8 mouse cellular contexts compared by ENCODE assay signal in genomic region chr14:73383746-73384145, GRCm38 (mm10). TPM values are rescaled to one million over a fixed set of nuclear protein-coding genes. Genes with fewer than 3 reads are reported as not detected.
DNase-seq lines count a peak whose midpoint lies in the region; ATAC-seq and TF ChIP-seq lines count a peak whose summit lies in the region.

No protein-coding gene starts in this region.

- no peak overlapping the region for H3K9ac ChIP-seq in heart, embryonic 12.5 days
- H3K9ac ChIP-seq in forebrain, embryonic 16.5 days (replicated peaks; ENCODE audit: low read depth, low read length) = no peak overlapping the region
- 0 out of 2 replicates have a peak overlapping the region, but pooled peaks have one; percentile 10 for H3K9ac ChIP-seq in liver, embryonic 15.5 days

- TF ChIP-seq CTCF in G1E (IDR thresholded peaks at IDR 0.05; ENCODE audit: low read depth, low read length) = no peak

- WGBS in heart, embryonic 12.5 days = 46% methylated on average over 2 of the region's 2 CpGs
- WGBS in forebrain, embryonic 16.5 days = 28% methylated on average over 2 of the region's 2 CpGs
- WGBS in liver, embryonic 15.5 days (ENCODE audit: insufficient replicate concordance) = 17% methylated on average over 2 of the region's 2 CpGs

- peak overlapping the region; percentile 34 for H3K4me3 ChIP-seq in heart, embryonic 12.5 days
- H3K4me3 ChIP-seq in G1E (ENCODE audit: low read depth, low read length) = peak overlapping the region; percentile 98
- H3K4me3 ChIP-seq in forebrain, embryonic 16.5 days (replicated peaks; ENCODE audit: low read length) = peak overlapping the region; percentile 40
- H3K4me3 ChIP-seq in liver, embryonic 15.5 days (replicated peaks) = peak overlapping the region; percentile 95

- peaks cover 7% of the 10 kb centered on the region; the same call in 1 of the 2 replicates for H3K36me3 ChIP-seq in heart, embryonic 12.5 days
- peaks cover 34% of the 10 kb centered on the region for H3K36me3 ChIP-seq in G1E (replicated peaks)
- H3K36me3 ChIP-seq in forebrain, embryonic 16.5 days (ENCODE audit: control insufficient read depth, insufficient read depth) = peaks cover 3% of the 10 kb centered on the region
- peaks cover 19% of the 10 kb centered on the region for H3K36me3 ChIP-seq in liver, embryonic 15.5 days (replicated peaks)

- H3K4me1 ChIP-seq in heart, embryonic 12.5 days (replicated peaks) = peaks cover 41% of the 10 kb centered on the region
- peaks cover 66% of the 10 kb centered on the region for H3K4me1 ChIP-seq in G1E (ENCODE audit: insufficient read depth, low read depth, low read length)
- H3K4me1 ChIP-seq in forebrain, embryonic 16.5 days (replicated peaks; ENCODE audit: control insufficient read depth, insufficient read depth, low read length) = peaks cover 34% of the 10 kb centered on the region
- peaks cover 61% of the 10 kb centered on the region for H3K4me1 ChIP-seq in liver, embryonic 15.5 days (replicated peaks)

- no peak overlapping the region for H3K27ac ChIP-seq in heart, embryonic 12.5 days (ENCODE audit: poor library complexity, severe bottlenecking)
- no peak overlapping the region for H3K27ac ChIP-seq in forebrain, embryonic 16.5 days (ENCODE audit: low read length)
- H3K27ac ChIP-seq in liver, embryonic 15.5 days (replicated peaks) = no peak overlapping the region

- no peak for ATAC-seq in heart, embryonic 12.5 days (ENCODE audit: insufficient number of reproducible peaks, low FRiP score)
- no peak for ATAC-seq in G1E (ENCODE audit: extremely low read depth, insufficient number of reproducible peaks, low FRiP score, poor library complexity, severe bottlenecking)
- no peak for ATAC-seq in forebrain, embryonic 16.5 days
- ATAC-seq in liver, embryonic 15.5 days (ENCODE audit: insufficient read depth) = no peak

- H3K27me3 ChIP-seq in heart, embryonic 12.5 days (replicated peaks) = no peaks in the 10 kb centered on the region
- H3K27me3 ChIP-seq in G1E (ENCODE audit: insufficient read depth, low read length) = no peaks in the 10 kb centered on the region
- no peaks in the 10 kb centered on the region for H3K27me3 ChIP-seq in forebrain, embryonic 16.5 days (replicated peaks; ENCODE audit: control insufficient read depth, insufficient read depth, low read length)
- no peaks in the 10 kb centered on the region for H3K27me3 ChIP-seq in liver, embryonic 15.5 days

- H3K9me3 ChIP-seq in heart, embryonic 12.5 days (replicated peaks) = no peaks in the 10 kb centered on the region
- H3K9me3 ChIP-seq in G1E (replicated peaks) = no peaks in the 10 kb centered on the region
- H3K9me3 ChIP-seq in forebrain, embryonic 16.5 days (ENCODE audit: control insufficient read depth, low read length) = no peaks in the 10 kb centered on the region
- H3K9me3 ChIP-seq in liver, embryonic 15.5 days (replicated peaks) = no peaks in the 10 kb centered on the region

- DNase-seq in heart, adult 11 months = no peak
- DNase-seq in G1E (ENCODE audit: low spot score) = no peak
- no peak for DNase-seq in ovary, postnatal 10 days (ENCODE audit: low spot score)
- no peak for DNase-seq in right cerebral cortex, adult 2 months (ENCODE audit: low spot score in 2 of 2)
- no peak for DNase-seq in frontal cortex, postnatal 14 days (ENCODE audit: low spot score in 2 of 2)

- H3K4me2 ChIP-seq in heart, embryonic 12.5 days = peak overlapping the region; percentile 64
- H3K4me2 ChIP-seq in forebrain, embryonic 16.5 days (ENCODE audit: low read length) = peak overlapping the region; percentile 47
- peak overlapping the region; percentile 76 for H3K4me2 ChIP-seq in liver, embryonic 15.5 days

RNA-seq across cellular contexts. Expression of gene Itm2b, which starts 1.3 kb away (rescaled TPM):
- 642 and 652 TPM in 2 replicates for polyA plus RNA-seq in heart, embryonic 12.5 days (2016; fragmentation: Nextera tagmentation; extraction: Ambion mirVana)
- total RNA-seq in G1E (2014; fragmentation: Nextera tagmentation) (474 and 507 TPM in 2 replicates), G1E (2017) (523 and 553 TPM in 2 replicates)
- polyA plus RNA-seq in G1E (2012) = 104 and 121 TPM in 2 replicates
- polyA plus RNA-seq in forebrain, embryonic 16.5 days (2015; fragmentation: Nextera tagmentation; extraction: Ambion mirVana) = 630 and 738 TPM in 2 replicates
- polyA plus RNA-seq in liver, embryonic 15.5 days (2015; fragmentation: Nextera tagmentation; extraction: Ambion mirVana) = 524 and 538 TPM in 2 replicates

RNA-seq across cellular contexts. Expression of gene Rb1, which starts 58.1 kb away (rescaled TPM):
- polyA plus RNA-seq in heart, embryonic 12.5 days (2016; fragmentation: Nextera tagmentation; extraction: Ambion mirVana) = 13.5 and 18.1 TPM in 2 replicates
- total RNA-seq in G1E (2014; fragmentation: Nextera tagmentation) (390 and 393 TPM in 2 replicates), G1E (2017) (57.4 and 64.9 TPM in 2 replicates)
- polyA plus RNA-seq in G1E (2012) = 10.1 and 11.6 TPM in 2 replicates
- 15.8 and 22.7 TPM in 2 replicates for polyA plus RNA-seq in forebrain, embryonic 16.5 days (2015; fragmentation: Nextera tagmentation; extraction: Ambion mirVana)
- polyA plus RNA-seq in liver, embryonic 15.5 days (2015; fragmentation: Nextera tagmentation; extraction: Ambion mirVana) = 21.4 and 23.4 TPM in 2 replicates

Comparison
In these comparisons a context has a peak if more than half of its experiments do, and no peak if none do; other contexts are left out.
1. H3K4me3 ChIP-seq: peak in every context shown above with its lines; median percentile 98 in G1E; 95 in liver, embryonic 15.5 days; 40 in forebrain, embryonic 16.5 days; 34 in heart, embryonic 12.5 days.